Mouse (Mus musculus) retina, adult 2 months (tissue): ENCODE measurements at regions not wholly inside any gene's neighbourhood (a gene's known extent, or its start where the extent isn't known, plus 50 kb on each side); places are given as distances from the start of the nearest gene placed in this dataset.

ENCODE experiments used
- DNase-seq: peaks from one replicate; pipeline ENCODE4 v3.0.0-alpha.2; 2012; ENCODE audit warnings: low read depth, low spot score

DNA sequence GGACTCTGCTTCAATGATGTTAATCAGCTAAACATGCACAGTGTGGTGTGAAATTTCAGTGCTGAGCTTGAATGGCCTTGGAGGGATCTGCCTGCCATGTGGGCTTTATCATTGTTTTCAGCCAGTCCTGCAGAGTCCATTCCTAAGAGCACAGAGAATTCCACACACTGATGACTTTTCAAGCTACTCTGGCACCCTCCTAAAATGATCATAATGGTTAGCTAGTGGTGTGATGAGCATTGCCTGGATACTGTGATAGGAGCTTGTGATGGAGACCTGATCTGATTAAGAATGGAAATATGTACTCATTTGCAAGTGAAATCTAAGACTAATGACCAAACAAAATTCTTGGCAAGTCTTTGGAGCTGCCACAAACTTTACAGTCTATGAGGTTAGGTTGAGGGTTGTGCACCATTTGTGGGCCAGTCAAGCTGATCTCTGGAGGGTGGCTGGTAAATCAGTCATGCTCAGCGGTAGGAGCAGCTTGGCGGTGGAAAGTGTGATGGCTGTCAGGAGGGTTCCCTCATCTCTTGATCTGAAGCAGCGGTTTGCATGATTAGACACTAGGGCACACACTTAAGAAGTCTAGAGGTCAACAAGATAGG is 91.0 kb upstream of the Cep162 start:
- DNase-seq, result no peak

DNA sequence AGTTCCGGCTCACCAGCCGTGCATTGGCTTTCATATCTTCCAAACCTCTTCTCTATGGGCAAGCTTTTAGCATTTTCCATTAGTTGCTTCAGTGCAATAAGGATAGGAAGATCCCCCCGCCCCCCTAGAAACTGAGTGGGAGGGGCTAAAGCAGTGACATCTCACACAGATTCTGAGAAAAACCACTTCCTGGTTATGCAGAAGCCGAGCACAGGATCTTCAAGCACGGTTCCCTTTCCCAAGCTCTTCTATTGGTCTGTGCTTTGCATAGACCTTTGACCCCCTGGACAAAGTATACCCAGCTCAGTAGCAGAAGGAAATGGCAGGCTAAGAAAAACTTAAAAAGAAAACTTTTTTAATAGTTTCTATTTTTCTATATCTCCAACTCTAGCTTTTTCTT is 86.1 kb upstream of the Cep162 start:
- no peak for DNase-seq

- DNase-seq, result no peak
Observed at GRCm38 (mm10) chr9:87326374-87327295, 71.3 kb upstream of the Cep162 start.

DNA sequence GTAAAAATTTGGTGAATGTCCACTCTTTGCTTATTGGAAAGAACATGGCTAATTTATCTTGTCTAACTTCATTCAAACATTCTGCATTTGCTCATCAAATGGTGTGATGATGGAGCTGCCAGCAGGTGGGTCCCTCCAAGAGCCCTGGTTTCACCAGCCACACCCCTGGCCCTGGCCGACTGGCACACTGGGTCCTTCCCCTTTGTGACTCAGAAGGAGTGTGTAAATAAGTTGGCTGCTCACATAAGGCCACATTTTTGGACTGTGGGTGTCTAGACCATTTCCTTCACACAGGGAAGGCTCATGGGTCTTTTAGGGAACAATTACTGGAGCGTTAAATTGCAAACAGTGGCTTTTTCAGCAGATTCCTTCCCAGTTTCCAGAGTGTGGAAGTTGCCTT is 68.4 kb upstream of the Cep162 start:
- DNase-seq, result no peak

DNA sequence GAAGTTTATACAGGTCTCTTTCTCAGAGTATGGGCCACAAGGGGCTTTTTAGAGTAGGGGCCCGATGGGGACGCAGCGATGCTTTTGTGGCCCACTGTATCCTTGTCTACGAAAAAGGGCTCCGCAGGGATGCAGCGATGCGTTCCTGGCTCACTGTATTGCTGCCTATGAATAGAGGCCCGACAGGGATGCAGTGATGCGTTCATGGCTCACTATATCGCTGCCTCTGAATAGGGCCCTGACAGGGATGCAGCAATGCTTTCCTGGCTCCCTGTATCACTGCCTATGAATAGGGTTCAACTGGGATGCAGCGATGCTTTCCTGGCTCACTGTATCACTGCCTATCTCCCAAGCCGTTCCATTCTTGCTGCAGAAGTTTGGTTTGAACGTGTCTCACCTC is 65.4 kb upstream of the Cep162 start:
- no peak for DNase-seq

DNA sequence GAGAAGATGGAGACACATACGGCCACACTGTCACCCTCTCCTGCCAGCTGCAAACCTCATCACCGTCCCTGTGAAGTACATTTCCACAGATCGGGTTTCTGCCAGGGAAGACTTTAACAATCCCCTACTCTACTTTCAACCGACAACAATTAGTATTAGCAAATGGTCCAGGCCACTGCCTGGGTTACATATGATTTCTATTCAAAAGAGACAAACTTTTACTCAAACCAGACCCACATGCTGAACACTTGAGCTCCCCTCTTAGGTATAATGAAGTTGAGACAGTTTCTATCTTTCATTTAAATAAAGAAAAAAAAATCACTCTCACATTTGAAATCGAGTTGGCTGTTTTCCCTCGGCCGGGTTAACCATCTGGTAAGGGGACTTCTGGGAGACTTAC is 63.4 kb upstream of the Cep162 start:
- no peak for DNase-seq

- DNase-seq, result no peak
Observed at GRCm38 (mm10) chr9:87310150-87310549, 54.8 kb upstream of the Cep162 start.
